Mouse (Mus musculus) megakaryocyte-erythroid progenitor cell, adult 5 weeks (primary cell): Measurements from ENCODE around the gene Mtrr. TPM values are rescaled to one million over a fixed set of nuclear protein-coding genes. Genes with fewer than 3 reads are reported as not detected.

Source experiments
- polyA plus RNA-seq: library from polyadenylated mRNA; stranded (reverse); fragments of >175 nt; gene quantifications from 2 replicates; pipeline ENCODE4 v1.2.3, GENCODE M21; 2012

The Mtrr gene
- 3.7 and 4.5 TPM in 2 replicates for polyA plus RNA-seq

GRCm38 (mm10) chr13:68581747-68582516 is at the start of gene Mtrr, which contains the start of gene Fastkd3:
TSS of gene Mtrr (minus strand) at chr13:68582149.
TSS of gene Fastkd3 (plus strand) at chr13:68582234.

GRCm38 (mm10) chr13:68597199-68597598 is 15.2 kb upstream of the Mtrr start, which contains the start of gene 1700001L19Rik:
TSS of gene 1700001L19Rik (plus strand) at chr13:68597421.

Other genes starting within 250 kb of the Mtrr start
- 3.4 and 4.9 TPM in 2 replicates for gene Fastkd3, start 85 bp upstream of the Mtrr start, polyA plus RNA-seq
- gene 1700001L19Rik, start 15.3 kb upstream of the Mtrr start, polyA plus RNA-seq: not detected in 2 replicates